Mouse (Mus musculus) stomach, postnatal 0 days (tissue): ENCODE results near the gene Magi1. TPM values are rescaled to one million over a fixed set of nuclear protein-coding genes. Genes with fewer than 3 reads are reported as not detected.
A peak's percentile ranks its signal among the peaks of the same experiment; 100 is the strongest.

Source experiments
- ATAC-seq: fragments of 200-750 bp; cut with Nextera tagmentation; 2 replicates; pipeline ENCODE4 v1.8.0; 2017; ENCODE audit not compliant: low FRiP score, low TSS enrichment
- DNase-seq: peaks from one replicate; pipeline ENCODE4 v3.0.0-alpha.2; 2016; ENCODE audit warnings: low spot score
- H3K27ac ChIP-seq: fragments of 300-500 bp; sonication (generic); replicated peaks from 2 replicates; pipeline ENCODE4 v1.5.1; 2014; ENCODE audit warnings: mild to moderate bottlenecking, control low read depth
- H3K27me3 ChIP-seq: fragments of 300-500 bp; sonication (generic); 2 replicates; pipeline ENCODE4 v1.6.1; 2014; ENCODE audit warnings: low read length; ENCODE audit not compliant: control insufficient read depth, insufficient read depth
- H3K36me3 ChIP-seq: fragments of 300-500 bp; sonication (generic); 2 replicates; pipeline ENCODE4 v1.6.1; 2014; ENCODE audit warnings: low read length, mixed read lengths; ENCODE audit not compliant: control insufficient read depth, insufficient read depth
- H3K4me1 ChIP-seq: fragments of 300-500 bp; sonication (generic); replicated peaks from 2 replicates; pipeline ENCODE4 v1.6.1; 2014; ENCODE audit warnings: antibody characterized with exemption; ENCODE audit not compliant: control insufficient read depth, insufficient read depth
- H3K4me2 ChIP-seq: fragments of 300-500 bp; sonication (generic); replicated peaks from 2 replicates; pipeline ENCODE4 v1.6.1; 2014; ENCODE audit warnings: low read depth, mild to moderate bottlenecking, control low read depth, moderate library complexity
- H3K4me3 ChIP-seq: fragments of 300-500 bp; sonication (generic); 2 replicates; pipeline ENCODE4 v1.5.1; 2014; ENCODE audit warnings: low read depth, low read length, control low read depth
- H3K9ac ChIP-seq: fragments of 300-500 bp; sonication (generic); 2 replicates; pipeline ENCODE4 v1.6.1; 2014; ENCODE audit warnings: mild to moderate bottlenecking, low read length, control low read depth, mixed read lengths
- H3K9me3 ChIP-seq: fragments of 300-500 bp; sonication (generic); 2 replicates; pipeline ENCODE4 v1.6.1; 2016; ENCODE audit warnings: low read length; ENCODE audit not compliant: control insufficient read depth
- CTCF ChIP-seq: IDR thresholded peaks from 2 replicates; pipeline ENCODE4 v1.5.1; 2016; ENCODE audit warnings: antibody characterized with exemption, low read depth, mild to moderate bottlenecking, moderate library complexity
- EP300 ChIP-seq: optimal IDR thresholded peaks from 2 replicates; pipeline ENCODE3; 2016; ENCODE audit warnings: antibody characterized with exemption
- WGBS: fragments of 180-500 bp; shearing (Covaris S2); extraction: QIAGEN DNeasy Blood & Tissue Kit; methylation state at CpG from one replicate; pipeline ENCODE4 v1.1.7; 2014; 5-methylcytosine and 5-hydroxymethylcytosine counted together
- polyA plus RNA-seq: library from polyadenylated mRNA; unstranded; fragments of >200 nt; fragmentation: Nextera tagmentation; extraction: Ambion mirVana; gene quantifications from 2 replicates; pipeline ENCODE4 v1.2.1, GENCODE M21; 2015

The Magi1 gene
- polyA plus RNA-seq, 1 experiment from 2014 or later = 4.4 TPM

GRCm38 (mm10) chr6:94215834-94216233 lies 67.9 kb downstream of the Magi1 start:
- Histone ChIP-seq H3K4me3 (no peak overlapping the region), H3K4me2 (no peak overlapping the region), H3K27ac (no peak overlapping the region), H3K36me3 (no peaks in the 10 kb centered on the region), H3K9me3 (no peaks in the 10 kb centered on the region), H3K9ac (no peak overlapping the region), H3K4me1 (peaks cover 2% of the 10 kb centered on the region; the same call in 1 of the 2 replicates), H3K27me3 (no peaks in the 10 kb centered on the region)
- 91% methylated on average over 4 of the region's 4 CpGs for WGBS
- no peak for TF ChIP-seq EP300
- TF ChIP-seq CTCF = no peak
- DNase-seq = no peak
- no peak for ATAC-seq

GRCm38 (mm10) chr6:94214895-94215538 lies 68.7 kb downstream of the Magi1 start:
- H3K4me1 ChIP-seq = peaks cover 2% of the 10 kb centered on the region; the same call in 1 of the 2 replicates
- H3K27me3 ChIP-seq = no peaks in the 10 kb centered on the region
- 0 out of 2 replicates have a peak overlapping the region, but pooled peaks have one; percentile 30 for H3K27ac ChIP-seq
- WGBS = 57% methylated on average over 7 of the region's 7 CpGs
- H3K36me3 ChIP-seq = no peaks in the 10 kb centered on the region
- H3K9me3 ChIP-seq = no peaks in the 10 kb centered on the region
- no peak for DNase-seq
- no peak for ATAC-seq
- no peak overlapping the region for H3K4me2 ChIP-seq
- H3K9ac ChIP-seq = no peak overlapping the region
- H3K4me3 ChIP-seq = no peak overlapping the region
- no peak for TF ChIP-seq CTCF
- TF ChIP-seq EP300 = no peak

GRCm38 (mm10) chr6:94205926-94206325 lies 77.8 kb downstream of the Magi1 start:
- no peak for DNase-seq
- ATAC-seq = no peak
- Histone ChIP-seq H3K9me3 (no peaks in the 10 kb centered on the region), H3K4me1 (no peaks in the 10 kb centered on the region), H3K4me3 (no peak overlapping the region), H3K4me2 (no peak overlapping the region), H3K36me3 (no peaks in the 10 kb centered on the region), H3K27me3 (no peaks in the 10 kb centered on the region), H3K9ac (no peak overlapping the region), H3K27ac (no peak overlapping the region)
- WGBS = 58% methylated on average over 5 of the region's 5 CpGs
- TF ChIP-seq EP300 (no peak), CTCF (no peak)

- TF ChIP-seq CTCF (no peak), EP300 (peak; percentile 74)
- Histone ChIP-seq H3K27me3 (no peaks in the 10 kb centered on the region), H3K4me3 (no peak overlapping the region), H3K36me3 (no peaks in the 10 kb centered on the region), H3K4me2 (no peak overlapping the region), H3K9ac (no peak overlapping the region), H3K27ac (peak overlapping the region; percentile 53), H3K4me1 (no peaks in the 10 kb centered on the region), H3K9me3 (no peaks in the 10 kb centered on the region)
- peak; percentile 86 for ATAC-seq
- 24% methylated on average over 5 of the region's 5 CpGs for WGBS
- DNase-seq = peak; percentile 79
These were observed 80.0 kb downstream of the Magi1 start for GRCm38 (mm10) chr6:94203642-94204145.

- WGBS = 97% methylated on average over 2 of the region's 2 CpGs
- DNase-seq (no peak), ATAC-seq (no peak)
- no peak overlapping the region for H3K4me2 ChIP-seq
- H3K9me3 ChIP-seq = no peaks in the 10 kb centered on the region
- no peaks in the 10 kb centered on the region for H3K27me3 ChIP-seq
- H3K4me1 ChIP-seq = no peaks in the 10 kb centered on the region
- H3K9ac ChIP-seq = no peak overlapping the region
- TF ChIP-seq CTCF (peak; percentile 31), EP300 (no peak)
- H3K27ac ChIP-seq = no peak overlapping the region
- no peaks in the 10 kb centered on the region for H3K36me3 ChIP-seq
- H3K4me3 ChIP-seq = no peak overlapping the region
These were observed 81.8 kb downstream of the Magi1 start for GRCm38 (mm10) chr6:94201940-94202339.

- H3K4me2 ChIP-seq = no peak overlapping the region
- no peak overlapping the region for H3K4me3 ChIP-seq
- no peaks in the 10 kb centered on the region for H3K36me3 ChIP-seq
- no peak for ATAC-seq
- no peak overlapping the region for H3K27ac ChIP-seq
- no peak for TF ChIP-seq EP300
- H3K27me3 ChIP-seq = no peaks in the 10 kb centered on the region
- 47% methylated on average over 3 of the region's 3 CpGs for WGBS
- H3K9me3 ChIP-seq = no peaks in the 10 kb centered on the region
- no peaks in the 10 kb centered on the region for H3K4me1 ChIP-seq
- no peak overlapping the region for H3K9ac ChIP-seq
- no peak for DNase-seq
These were observed 82.8 kb downstream of the Magi1 start for GRCm38 (mm10) chr6:94200910-94201309.
